ENCODE assay signal across 15 mouse cellular contexts in genomic region chr2:27310908-27311307, GRCm38 (mm10).
DNase-seq lines count a peak whose midpoint lies in the region; ATAC-seq and TF ChIP-seq lines count a peak whose summit lies in the region.
"Had no signal": no experiment of that assay in that cellular context is flagged by ENCODE, and none has a peak within 500 bp of the region (broad histone marks: within the 10 kb centered on the region; RNA-seq: fewer than 3 reads in every experiment).

No protein-coding gene starts in this region.

- no peak overlapping the region for H3K27ac ChIP-seq in hindbrain, postnatal 0 days
- no peak overlapping the region for H3K27ac ChIP-seq in hindbrain, embryonic 11.5 days (ENCODE audit: low read depth, low read length)
- 0 out of 2 replicates have a peak overlapping the region, but pooled peaks have one; percentile 37 for H3K27ac ChIP-seq in midbrain, embryonic 14.5 days (replicated peaks; ENCODE audit: low read depth, low read length)
- no peak overlapping the region for H3K27ac ChIP-seq in midbrain, embryonic 16.5 days (ENCODE audit: low read length)
- H3K27ac ChIP-seq: embryonic facial prominence, embryonic 12.5 days; heart, embryonic 13.5 days had no signal

- no peak overlapping the region for H3K4me2 ChIP-seq in hindbrain, postnatal 0 days (ENCODE audit: low read depth, low read length)
- no peak overlapping the region for H3K4me2 ChIP-seq in hindbrain, embryonic 11.5 days (replicated peaks; ENCODE audit: low read depth, low read length)
- no peak overlapping the region for H3K4me2 ChIP-seq in midbrain, embryonic 14.5 days (ENCODE audit: low read length)
- no peak overlapping the region for H3K4me2 ChIP-seq in midbrain, embryonic 16.5 days (ENCODE audit: low read length)
- H3K4me2 ChIP-seq: embryonic facial prominence, embryonic 12.5 days; heart, embryonic 13.5 days had no signal

- H3K4me3 ChIP-seq in hindbrain, postnatal 0 days (ENCODE audit: low read length): no peak overlapping the region
- no peak overlapping the region for H3K4me3 ChIP-seq in hindbrain, embryonic 11.5 days (ENCODE audit: low read depth, low read length)
- H3K4me3 ChIP-seq in midbrain, embryonic 14.5 days (replicated peaks; ENCODE audit: low read depth, low read length): no peak overlapping the region
- no peak overlapping the region for H3K4me3 ChIP-seq in midbrain, embryonic 16.5 days (ENCODE audit: low read depth, low read length)
- H3K4me3 ChIP-seq: embryonic facial prominence, embryonic 12.5 days; forebrain, embryonic 10.5 days; heart, embryonic 13.5 days had no signal

- H3K36me3 ChIP-seq in hindbrain, postnatal 0 days (ENCODE audit: insufficient read depth, low read length): no peaks in the 10 kb centered on the region
- H3K36me3 ChIP-seq in hindbrain, embryonic 11.5 days (ENCODE audit: control insufficient read depth, insufficient read depth, low read length): no peaks in the 10 kb centered on the region
- H3K36me3 ChIP-seq in midbrain, embryonic 14.5 days (ENCODE audit: control insufficient read depth, insufficient read depth, low read length): no peaks in the 10 kb centered on the region
- no peaks in the 10 kb centered on the region for H3K36me3 ChIP-seq in midbrain, embryonic 16.5 days (ENCODE audit: control insufficient read depth, insufficient read depth, low read length)
- H3K36me3 ChIP-seq: embryonic facial prominence, embryonic 12.5 days; G1E; heart, embryonic 13.5 days had no signal

- TF ChIP-seq CTCF in hindbrain, postnatal 0 days (IDR thresholded peaks at IDR 0.05; ENCODE audit: low read depth): no peak

- no peaks in the 10 kb centered on the region for H3K9me3 ChIP-seq in hindbrain, postnatal 0 days (ENCODE audit: low read length)
- H3K9me3 ChIP-seq in hindbrain, embryonic 11.5 days (ENCODE audit: control insufficient read depth, low read length): no peaks in the 10 kb centered on the region
- H3K9me3 ChIP-seq in midbrain, embryonic 14.5 days (ENCODE audit: control insufficient read depth, low read length): no peaks in the 10 kb centered on the region
- no peaks in the 10 kb centered on the region for H3K9me3 ChIP-seq in midbrain, embryonic 16.5 days (replicated peaks; ENCODE audit: control insufficient read depth, low read length, poor library complexity, severe bottlenecking)
- H3K9me3 ChIP-seq: embryonic facial prominence, embryonic 12.5 days; G1E; heart, embryonic 13.5 days had no signal

- no peak overlapping the region for H3K9ac ChIP-seq in hindbrain, postnatal 0 days (replicated peaks; ENCODE audit: low read length)
- no peak overlapping the region for H3K9ac ChIP-seq in hindbrain, embryonic 11.5 days (ENCODE audit: low read depth, low read length)
- no peak overlapping the region for H3K9ac ChIP-seq in midbrain, embryonic 14.5 days (replicated peaks; ENCODE audit: low read length)
- no peak overlapping the region for H3K9ac ChIP-seq in midbrain, embryonic 16.5 days (ENCODE audit: low read depth, low read length)
- H3K9ac ChIP-seq: embryonic facial prominence, embryonic 12.5 days; heart, embryonic 13.5 days had no signal

- 65% methylated on average over 5 of the region's 5 CpGs for WGBS in hindbrain, postnatal 0 days
- WGBS in hindbrain, embryonic 11.5 days: 90% methylated on average over 5 of the region's 5 CpGs
- 89% methylated on average over 5 of the region's 5 CpGs for WGBS in midbrain, embryonic 14.5 days
- WGBS in midbrain, embryonic 16.5 days: 88% methylated on average over 5 of the region's 5 CpGs

- peak; percentile 54; the same call in 1 of the 2 replicates for ATAC-seq in hindbrain, postnatal 0 days
- ATAC-seq in hindbrain, embryonic 11.5 days (ENCODE audit: low FRiP score): no peak
- no peak for ATAC-seq in midbrain, embryonic 14.5 days (ENCODE audit: low FRiP score, low TSS enrichment)
- ATAC-seq in midbrain, embryonic 16.5 days: no peak

- no peaks in the 10 kb centered on the region for H3K27me3 ChIP-seq in hindbrain, postnatal 0 days (ENCODE audit: insufficient read depth, low read length)
- no peaks in the 10 kb centered on the region for H3K27me3 ChIP-seq in hindbrain, embryonic 11.5 days (ENCODE audit: control insufficient read depth, insufficient read depth, low read length)
- H3K27me3 ChIP-seq in midbrain, embryonic 14.5 days (ENCODE audit: control insufficient read depth, insufficient read depth, low read length): no peaks in the 10 kb centered on the region
- no peaks in the 10 kb centered on the region for H3K27me3 ChIP-seq in midbrain, embryonic 16.5 days (ENCODE audit: control insufficient read depth, insufficient read depth, low read depth, low read length)
- H3K27me3 ChIP-seq: embryonic facial prominence, embryonic 12.5 days; heart, embryonic 13.5 days had no signal

- 0 out of 2 replicates have a peak, but pooled peaks cover 7% of the 10 kb centered on the region for H3K4me1 ChIP-seq in hindbrain, postnatal 0 days (ENCODE audit: insufficient read depth, low read length)
- H3K4me1 ChIP-seq in hindbrain, embryonic 11.5 days (replicated peaks; ENCODE audit: control insufficient read depth, insufficient read depth, low read length): peaks cover 6% of the 10 kb centered on the region
- peaks cover 7% of the 10 kb centered on the region; the same call in 1 of the 2 replicates for H3K4me1 ChIP-seq in midbrain, embryonic 14.5 days (ENCODE audit: control insufficient read depth, insufficient read depth, low read length)
- H3K4me1 ChIP-seq in midbrain, embryonic 16.5 days (ENCODE audit: control insufficient read depth, insufficient read depth, low read length): peaks cover 3% of the 10 kb centered on the region; the same call in 1 of the 2 replicates
- H3K4me1 ChIP-seq: embryonic facial prominence, embryonic 12.5 days had no signal

- DNase-seq in adrenal gland, postnatal 14 days: peak; percentile 34
- DNase-seq in adrenal gland, adult 8-10 months: no peak
- peak; percentile 15 for DNase-seq in hindbrain, postnatal 0 days (ENCODE audit: low spot score)
- no peak for DNase-seq in hindbrain, embryonic 11.5 days (ENCODE audit: low spot score)
- DNase-seq in midbrain, embryonic 14.5 days: no peak
- DNase-seq in kidney, postnatal 25 days: peak; percentile 36 to 79
- DNase-seq in thymus, postnatal 0 days (ENCODE audit: low spot score): no peak
- DNase-seq: cerebellum, postnatal 36 days; lung, adult 2 months; thymus, postnatal 14 days had no signal

Comparison
In these comparisons a context has a peak if more than half of its experiments do, and no peak if none do; other contexts are left out.
1. DNase-seq: peak in adrenal gland, postnatal 14 days (single experiment), hindbrain, postnatal 0 days (single experiment) and kidney, postnatal 25 days (2 of 2); none in adrenal gland, adult 8-10 months (single experiment), hindbrain, embryonic 11.5 days (single experiment), midbrain, embryonic 14.5 days (single experiment) and thymus, postnatal 0 days (single experiment).